Mouse (Mus musculus): ENCODE results near the gene Fundc2. TPM values are rescaled to one million over a fixed set of nuclear protein-coding genes. Genes with fewer than 3 reads are reported as not detected.

The Fundc2 gene
- polyA plus RNA-seq (2017; shearing (Covaris generic)): 75.7 TPM

GRCm38 (mm10) chrX:75382195-75382771 lies at the start of gene Fundc2, which contains the start of gene F8:
Fundc2 (plus strand) TSS chrX:75382399.
F8 (minus strand) TSS chrX:75382615.

GRCm38 (mm10) chrX:75415936-75416785 lies 34.0 kb downstream of the Fundc2 start, which contains the start of the genes Cmc4, Mtcp1 and Brcc3:
Cmc4 (minus strand) TSS chrX:75416584.
Mtcp1 (minus strand) TSS chrX:75416588.
Brcc3 (plus strand) TSS chrX:75416628.

Other genes starting within 250 kb of the Fundc2 start
- gene Smim9, start 218.6 kb upstream of the Fundc2 start, polyA plus RNA-seq (2017; shearing (Covaris generic)): not detected
- gene F8, start 216 bp downstream of the Fundc2 start, polyA plus RNA-seq (2017; shearing (Covaris generic)): 0.79 TPM
- gene Cmc4, start 34.2 kb downstream of the Fundc2 start, polyA plus RNA-seq (2017; shearing (Covaris generic)): 29.2 TPM
- 13.3 TPM for gene Mtcp1, start 34.2 kb downstream of the Fundc2 start, polyA plus RNA-seq (2017; shearing (Covaris generic))
- gene Brcc3, start 34.2 kb downstream of the Fundc2 start, polyA plus RNA-seq (2017; shearing (Covaris generic)): 75.3 TPM
- 135 TPM for gene Vbp1, start 131.9 kb downstream of the Fundc2 start, polyA plus RNA-seq (2017; shearing (Covaris generic))
- gene Rab39b, start 195.8 kb downstream of the Fundc2 start, polyA plus RNA-seq (2017; shearing (Covaris generic)): 2.7 TPM